Mouse (Mus musculus) embryonic facial prominence, embryonic 10.5 days (tissue): ENCODE data around the gene Chst14. TPM values are rescaled to one million over a fixed set of nuclear protein-coding genes. Genes with fewer than 3 reads are reported as not detected.

ENCODE experiments used
- DNase-seq: peaks from one replicate; pipeline ENCODE4 v3.0.0-alpha.2; 2017; ENCODE audit warnings: low spot score
- H3K27ac ChIP-seq: fragments of 300-500 bp; sonication (generic); replicated peaks from 2 replicates; pipeline ENCODE4 v1.5.1; 2016; ENCODE audit warnings: mild to moderate bottlenecking
- H3K27me3 ChIP-seq: fragments of 300-500 bp; sonication (generic); replicated peaks from 2 replicates; pipeline ENCODE4 v1.6.1; 2016; ENCODE audit warnings: low read depth, mild to moderate bottlenecking; ENCODE audit not compliant: poor library complexity, severe bottlenecking
- H3K36me3 ChIP-seq: fragments of 300-500 bp; sonication (generic); replicated peaks from 2 replicates; pipeline ENCODE4 v1.6.1; 2016; ENCODE audit warnings: mild to moderate bottlenecking, moderate library complexity
- H3K4me1 ChIP-seq: fragments of 300-500 bp; sonication (generic); 2 replicates; pipeline ENCODE4 v1.6.1; 2016
- H3K4me3 ChIP-seq: fragments of 300-500 bp; sonication (generic); 2 replicates; pipeline ENCODE4 v1.5.1; 2016; ENCODE audit warnings: mild to moderate bottlenecking, moderate library complexity
- H3K9me3 ChIP-seq: fragments of 300-500 bp; sonication (generic); 2 replicates; pipeline ENCODE4 v1.6.1; 2016; ENCODE audit warnings: mild to moderate bottlenecking
- WGBS: fragments of 180-500 bp; shearing (Covaris S2); methylation state at CpG from one replicate; pipeline ENCODE4 v1.1.7; 2016; 5-methylcytosine and 5-hydroxymethylcytosine counted together
- polyA plus RNA-seq: library from polyadenylated mRNA; unstranded; fragments of >200 nt; fragmentation: Nextera tagmentation; extraction: Ambion mirVana; gene quantifications from 2 replicates; pipeline ENCODE4 v1.2.1, GENCODE M21; 2016

Gene Chst14
- polyA plus RNA-seq, 1 experiment from 2014 or later = 22.2 TPM

DNA sequence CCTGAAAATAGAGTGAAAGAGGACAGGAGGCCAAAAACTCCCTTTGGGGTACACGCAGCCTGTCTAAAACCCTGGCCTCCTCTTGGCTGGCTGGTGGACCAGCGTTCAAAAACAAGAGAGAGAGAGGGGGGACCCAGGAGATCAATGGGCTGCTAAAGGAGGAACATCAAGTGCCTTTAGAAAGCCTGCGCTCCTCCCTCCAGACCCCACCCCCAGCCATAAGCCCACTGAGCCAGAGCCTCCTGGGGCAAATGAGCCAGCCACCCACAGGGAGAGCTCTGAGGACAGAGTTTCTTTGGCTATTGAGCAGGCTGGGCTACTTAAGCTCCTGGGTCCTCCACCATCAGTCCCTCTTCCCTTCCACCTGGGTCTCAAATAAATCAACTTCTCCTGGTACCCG, 27.5 kb upstream of the Chst14 start:
- Histone ChIP-seq H3K4me1 (peaks cover 73% of the 10 kb centered on the region), H3K27me3 (peaks cover 86% of the 10 kb centered on the region), H3K9me3 (no peaks in the 10 kb centered on the region), H3K4me3 (peak overlapping the region; percentile 28), H3K36me3 (no peaks in the 10 kb centered on the region), H3K27ac (no peak overlapping the region)
- 2% methylated on average over 4 of the region's 4 CpGs for WGBS
- peak; percentile 15 for DNase-seq

- Histone ChIP-seq H3K36me3 (no peaks in the 10 kb centered on the region), H3K9me3 (no peaks in the 10 kb centered on the region), H3K4me3 (peak overlapping the region; percentile 94; the same call in 1 of the 2 replicates), H3K4me1 (peaks cover 78% of the 10 kb centered on the region), H3K27me3 (peaks cover 86% of the 10 kb centered on the region), H3K27ac (no peak overlapping the region)
- no peak for DNase-seq
- 12% methylated on average over 7 of the region's 7 CpGs for WGBS
These were observed 27.0 kb upstream of the Chst14 start for GRCm38 (mm10) chr2:118899306-118899705.

- peak within 1 kb of the TSS; percentile 90 for H3K27ac ChIP-seq
- H3K9me3 ChIP-seq = no peaks in the 10 kb centered on the region
- H3K4me1 ChIP-seq = peaks cover 84% of the 10 kb centered on the region
- no peaks in the 10 kb centered on the region for H3K36me3 ChIP-seq
- DNase-seq = peak; percentile 70
- peak within 1 kb of the TSS; percentile 94 for H3K4me3 ChIP-seq
- whole genome bisulfite sequencing = under 1% methylated on average over 32 of the region's 32 CpGs
- peaks cover 82% of the 10 kb centered on the region for H3K27me3 ChIP-seq
These were observed 26.1 kb upstream of the Chst14 start, which contains the start of gene Bahd1 for GRCm38 (mm10) chr2:118899981-118900825. Bahd1 (plus strand) TSS chr2:118900377.

DNA sequence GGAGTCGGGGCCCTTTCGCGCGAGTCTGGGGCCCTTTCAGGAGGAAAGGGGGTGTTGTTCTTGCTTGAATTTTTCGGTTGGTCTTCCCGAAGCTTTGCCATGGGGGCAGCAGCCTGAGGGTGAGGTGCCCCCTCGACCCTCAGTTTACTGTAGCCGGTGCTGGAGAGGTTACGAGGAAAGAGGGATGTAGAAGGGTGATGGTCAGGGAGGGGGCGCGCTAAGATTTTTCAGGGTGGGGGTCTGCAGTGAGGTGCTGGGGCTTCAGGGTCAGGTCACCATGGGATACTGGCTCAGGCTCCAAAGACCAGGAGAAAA, 25.5 kb upstream of the Chst14 start:
- Histone ChIP-seq H3K4me1 (peaks cover 86% of the 10 kb centered on the region), H3K27me3 (peaks cover 76% of the 10 kb centered on the region), H3K9me3 (no peaks in the 10 kb centered on the region), H3K36me3 (no peaks in the 10 kb centered on the region), H3K4me3 (peak overlapping the region; percentile 94), H3K27ac (peak overlapping the region; percentile 90)
- no peak for DNase-seq
- WGBS = 0% methylated on average over 11 of the region's 11 CpGs

- Histone ChIP-seq H3K4me1 (peaks cover 80% of the 10 kb centered on the region), H3K36me3 (no peaks in the 10 kb centered on the region), H3K27ac (peak overlapping the region; percentile 90), H3K9me3 (no peaks in the 10 kb centered on the region), H3K27me3 (peaks cover 70% of the 10 kb centered on the region), H3K4me3 (peak overlapping the region; percentile 94)
- peak; percentile 99 for DNase-seq
- WGBS = under 1% methylated on average over 119 of the region's 120 CpGs
These were observed 24.9 kb upstream of the Chst14 start for GRCm38 (mm10) chr2:118901175-118902031.

DNA sequence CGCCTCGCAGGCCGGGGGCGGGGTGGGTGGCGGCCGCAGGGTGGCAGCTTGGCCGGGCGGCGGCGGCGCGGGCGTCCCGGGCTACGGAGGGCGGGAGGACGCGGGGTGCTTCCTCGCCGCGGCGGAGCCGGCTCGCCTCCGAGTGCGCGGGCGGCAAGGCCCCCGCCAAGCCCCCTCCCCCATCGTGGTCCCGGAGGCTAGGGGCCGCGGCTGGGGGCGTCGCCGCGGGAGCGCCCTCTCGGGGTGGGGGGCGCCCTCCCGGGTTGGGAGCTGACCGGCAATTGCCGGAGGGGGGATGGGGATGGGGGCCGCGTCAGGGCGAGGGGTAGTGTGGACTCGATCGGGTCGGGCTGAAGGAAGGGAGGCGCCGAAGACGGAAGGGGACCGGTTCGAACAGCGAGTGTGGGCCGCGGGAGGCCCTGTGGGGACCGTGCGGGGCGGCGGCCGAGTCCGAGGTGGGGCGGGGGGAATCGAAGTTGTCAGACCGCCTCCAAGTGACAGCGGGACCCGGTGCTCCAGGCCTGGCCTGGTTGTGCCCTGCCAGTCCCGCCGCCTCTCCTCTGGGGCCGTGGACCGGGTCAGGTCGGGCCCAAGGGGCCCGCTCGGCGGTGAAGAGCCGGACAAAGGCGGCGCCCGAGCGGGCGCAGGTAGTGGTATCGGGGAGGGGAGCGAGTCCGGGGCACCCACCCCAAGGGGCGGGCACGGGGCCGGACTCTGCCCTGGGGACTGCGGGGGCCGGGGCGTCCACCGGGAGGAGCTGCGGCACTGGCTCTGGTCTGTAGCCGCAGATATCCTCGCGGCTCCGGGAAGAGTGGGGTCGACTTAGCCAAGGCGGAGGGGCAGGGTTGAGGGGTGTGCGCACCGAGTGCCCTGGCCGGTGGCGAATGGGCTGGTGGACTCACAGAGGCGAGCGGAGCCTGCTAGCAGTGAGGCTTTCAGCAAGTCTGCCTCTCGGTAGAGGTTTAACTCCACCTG, 24.0 kb upstream of the Chst14 start:
- peak overlapping the region; percentile 94 for H3K4me3 ChIP-seq
- H3K9me3 ChIP-seq = no peaks in the 10 kb centered on the region
- DNase-seq = peak; percentile 70
- peaks cover 61% of the 10 kb centered on the region for H3K27me3 ChIP-seq
- under 1% methylated on average over 106 of the region's 106 CpGs for WGBS
- no peaks in the 10 kb centered on the region for H3K36me3 ChIP-seq
- H3K27ac ChIP-seq = peak overlapping the region; percentile 90
- peaks cover 70% of the 10 kb centered on the region for H3K4me1 ChIP-seq

DNA sequence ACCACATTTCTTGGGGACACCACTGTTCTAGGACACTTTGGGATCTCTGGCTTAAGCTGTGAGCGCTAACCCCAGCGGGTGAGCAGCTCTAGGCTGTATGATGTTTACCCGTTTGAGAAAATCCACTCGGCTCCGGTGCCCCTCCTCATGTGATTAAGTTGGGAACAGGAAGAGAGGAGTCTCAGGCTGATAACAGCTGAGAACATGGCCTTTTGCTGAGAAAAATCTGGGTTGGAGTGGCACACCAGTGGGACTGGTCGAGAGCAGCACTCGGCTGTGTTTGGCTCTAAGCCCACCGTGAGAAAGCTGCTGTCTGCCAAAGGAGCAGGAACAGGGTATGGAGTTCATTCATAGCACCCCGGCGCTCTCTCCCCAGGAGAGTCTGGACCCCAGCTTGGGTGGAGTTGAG, 23.0 kb upstream of the Chst14 start:
- Histone ChIP-seq H3K9me3 (no peaks in the 10 kb centered on the region), H3K36me3 (no peaks in the 10 kb centered on the region), H3K4me3 (peak overlapping the region; percentile 94), H3K27me3 (peaks cover 51% of the 10 kb centered on the region), H3K4me1 (peaks cover 60% of the 10 kb centered on the region), H3K27ac (no peak overlapping the region)
- 15% methylated on average over 10 of the region's 10 CpGs for WGBS
- no peak for DNase-seq

- Histone ChIP-seq H3K36me3 (no peaks in the 10 kb centered on the region), H3K27ac (no peak overlapping the region), H3K9me3 (no peaks in the 10 kb centered on the region), H3K27me3 (peaks cover 28% of the 10 kb centered on the region), H3K4me1 (peaks cover 44% of the 10 kb centered on the region), H3K4me3 (no peak overlapping the region)
- DNase-seq = no peak
- WGBS = 83% methylated on average over 7 of the region's 7 CpGs
These were observed 20.7 kb upstream of the Chst14 start for GRCm38 (mm10) chr2:118905433-118906117.

GRCm38 (mm10) chr2:118906118-118906492, 20.2 kb upstream of the Chst14 start:
- peaks cover 43% of the 10 kb centered on the region for H3K4me1 ChIP-seq
- no peaks in the 10 kb centered on the region for H3K36me3 ChIP-seq
- no peak overlapping the region for H3K4me3 ChIP-seq
- H3K27ac ChIP-seq = no peak overlapping the region
- no peak for DNase-seq
- WGBS = 86% methylated on average over 5 of the region's 5 CpGs
- H3K27me3 ChIP-seq = peaks cover 25% of the 10 kb centered on the region
- H3K9me3 ChIP-seq = no peaks in the 10 kb centered on the region

GRCm38 (mm10) chr2:118907781-118908180, 18.5 kb upstream of the Chst14 start:
- Histone ChIP-seq H3K9me3 (no peaks in the 10 kb centered on the region), H3K4me1 (peaks cover 46% of the 10 kb centered on the region), H3K27ac (no peak overlapping the region), H3K4me3 (no peak overlapping the region), H3K36me3 (no peaks in the 10 kb centered on the region), H3K27me3 (peaks cover 20% of the 10 kb centered on the region)
- 91% methylated on average over 3 of the region's 3 CpGs for WGBS
- no peak for DNase-seq

DNA sequence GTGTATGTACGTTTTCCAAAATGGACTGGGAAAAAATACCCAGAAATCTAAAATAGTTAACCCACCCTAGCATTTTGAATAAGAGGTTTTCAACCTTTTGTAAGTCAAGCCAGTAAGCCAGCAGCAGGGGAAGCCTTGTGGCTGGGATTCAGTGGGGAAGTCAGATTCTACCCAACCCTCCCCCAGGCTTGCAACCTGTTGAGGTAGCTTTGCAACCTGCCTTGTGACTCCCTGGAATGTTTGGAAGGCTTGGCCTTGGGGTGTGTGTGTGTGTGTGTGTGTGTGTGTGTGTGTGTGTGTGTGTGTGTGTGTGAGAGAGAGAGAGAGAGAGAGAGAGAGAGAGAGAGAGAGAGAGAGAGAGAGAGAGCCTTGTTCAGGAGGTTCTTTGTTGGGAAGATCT, 17.1 kb upstream of the Chst14 start:
- H3K9me3 ChIP-seq = no peaks in the 10 kb centered on the region
- 51% methylated on average over 1 of the region's 1 CpGs for WGBS
- no peak overlapping the region for H3K27ac ChIP-seq
- H3K27me3 ChIP-seq = peaks cover 6% of the 10 kb centered on the region
- peaks cover 46% of the 10 kb centered on the region for H3K4me1 ChIP-seq
- no peak overlapping the region for H3K4me3 ChIP-seq
- no peak for DNase-seq
- no peaks in the 10 kb centered on the region for H3K36me3 ChIP-seq
